Mouse (Mus musculus): ENCODE measurements around the gene Dnah9.

DNA sequence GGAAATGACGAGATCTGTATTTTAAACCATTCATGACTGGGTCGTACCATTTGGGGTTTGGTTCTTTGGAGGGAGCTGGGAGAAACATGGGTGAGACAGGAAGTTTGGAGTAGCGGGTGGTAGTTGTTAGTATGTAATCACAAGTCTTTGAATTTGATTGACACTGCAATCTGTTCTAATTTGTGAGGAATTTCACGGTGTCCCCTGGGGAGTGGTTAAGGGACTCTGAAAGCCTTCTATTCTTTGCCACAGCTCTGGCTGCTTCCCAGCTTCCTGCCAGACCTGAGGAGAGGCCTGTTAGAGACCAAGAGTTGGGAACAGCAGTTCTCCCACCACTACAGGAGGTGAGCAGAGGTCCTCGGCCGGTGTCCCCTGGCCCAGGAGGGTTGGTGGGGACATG, 352.1 kb downstream of the Dnah9 start:
- TF ChIP-seq CTCF (IDR thresholded peaks at IDR 0.05; ENCODE audit: borderline replicate concordance, extremely low read depth, insufficient read depth, insufficient read length) = no peak
- TF ChIP-seq POLR2A (IDR thresholded peaks at IDR 0.05; ENCODE audit: borderline replicate concordance, extremely low read depth, insufficient read depth, insufficient read length, poor library complexity, severe bottlenecking) = no peak
